Mouse (Mus musculus): ENCODE results near the gene Col9a1. TPM values are rescaled to one million over a fixed set of nuclear protein-coding genes. Genes with fewer than 3 reads are reported as not detected.

Gene Col9a1
- polyA plus RNA-seq (2012; rRNA removed; ENCODE audit: low replicate concordance) = 0.17 and 0.19 TPM in 2 replicates

DNA sequence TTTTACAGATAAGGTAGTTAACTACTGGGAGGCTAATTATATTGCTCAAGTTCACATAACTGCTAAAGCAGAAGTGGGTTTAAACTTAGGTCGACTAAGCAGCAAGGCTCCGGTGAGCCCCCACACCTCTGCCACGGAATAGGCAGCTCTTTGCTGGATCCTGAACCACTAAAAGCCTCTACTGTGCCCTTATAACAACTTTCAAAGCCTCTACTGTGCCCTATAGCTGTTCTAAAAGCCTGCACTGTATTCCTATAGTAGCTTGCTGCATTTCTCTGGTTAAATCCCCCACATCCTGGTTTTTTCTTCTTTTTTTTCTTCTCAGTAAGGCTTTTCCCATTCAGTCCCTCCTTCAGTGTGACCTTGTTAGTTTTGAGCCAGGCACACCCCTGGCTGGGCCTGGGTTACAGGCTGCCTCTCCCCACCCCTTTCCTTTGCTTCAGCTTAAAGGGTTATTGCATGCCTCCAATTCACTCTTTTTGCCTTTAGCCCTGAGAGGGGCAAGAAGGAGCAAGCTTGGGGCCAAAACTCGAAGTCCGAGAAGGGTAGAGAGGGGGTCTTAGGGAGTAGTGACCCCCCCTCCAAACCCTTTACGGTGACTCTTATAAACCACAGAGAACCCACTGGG is at the start of gene Col9a1:
Col9a1 (plus strand) TSS at position 387 of the 628 bp plus-strand sequence.

Other genes with a start within 250 kb of the Col9a1 start
- gene Sdhaf4, start 172.0 kb upstream of the Col9a1 start, polyA plus RNA-seq (2012; rRNA removed; ENCODE audit: low replicate concordance) = 3.9 and 15.5 TPM in 2 replicates
- gene Fam135a, start 77.3 kb upstream of the Col9a1 start, polyA plus RNA-seq (2012; rRNA removed; ENCODE audit: low replicate concordance) = 1.9 and 4.6 TPM in 2 replicates